Mouse (Mus musculus) limb, embryonic 13.5 days (tissue): ENCODE measurements around the gene Cpz. TPM values are rescaled to one million over a fixed set of nuclear protein-coding genes. Genes with fewer than 3 reads are reported as not detected.
A peak's percentile ranks its signal among the peaks of the same experiment; 100 is the strongest.

Experiments
- ATAC-seq: fragments of 200-750 bp; cut with Nextera tagmentation; 2 replicates; pipeline ENCODE4 v1.8.0; 2017; ENCODE audit warnings: low read depth, moderate number of reproducible peaks, moderate TSS enrichment; ENCODE audit not compliant: low FRiP score
- H3K27ac ChIP-seq: fragments of 300-500 bp; sonication (generic); 2 replicates; pipeline ENCODE4 v1.5.1; 2015; ENCODE audit warnings: inconsistent platforms, mild to moderate bottlenecking, moderate library complexity
- H3K27me3 ChIP-seq: fragments of 300-500 bp; sonication (generic); 2 replicates; pipeline ENCODE4 v1.6.1; 2015; ENCODE audit warnings: mild to moderate bottlenecking, inconsistent platforms
- H3K36me3 ChIP-seq: fragments of 300-500 bp; sonication (generic); 2 replicates; pipeline ENCODE4 v1.6.1; 2015; ENCODE audit warnings: inconsistent platforms, mild to moderate bottlenecking, moderate library complexity
- H3K4me1 ChIP-seq: fragments of 300-500 bp; sonication (generic); 2 replicates; pipeline ENCODE4 v1.6.1; 2015; ENCODE audit warnings: inconsistent platforms
- H3K4me2 ChIP-seq: fragments of 300-500 bp; sonication (generic); replicated peaks from 2 replicates; pipeline ENCODE4 v1.6.1; 2015; ENCODE audit warnings: inconsistent platforms, mild to moderate bottlenecking, moderate library complexity
- H3K4me3 ChIP-seq: fragments of 300-500 bp; sonication (generic); 2 replicates; pipeline ENCODE4 v1.5.1; 2015; ENCODE audit warnings: moderate library complexity, mild to moderate bottlenecking, inconsistent platforms
- H3K9ac ChIP-seq: fragments of 300-500 bp; sonication (generic); 2 replicates; pipeline ENCODE4 v1.6.1; 2015; ENCODE audit warnings: mild to moderate bottlenecking, inconsistent platforms
- H3K9me3 ChIP-seq: fragments of 300-500 bp; sonication (generic); 2 replicates; pipeline ENCODE4 v1.6.1; 2016; ENCODE audit warnings: inconsistent platforms
- WGBS: fragments of 180-500 bp; shearing (Covaris S2); methylation state at CpG from one replicate; pipeline ENCODE4 v1.1.7; 2015; 5-methylcytosine and 5-hydroxymethylcytosine counted together
- polyA plus RNA-seq: library from polyadenylated mRNA; unstranded; fragments of >200 nt; fragmentation: Nextera tagmentation; extraction: Ambion mirVana; gene quantifications from 2 replicates; pipeline ENCODE4 v1.2.1, GENCODE M21; 2015

Cpz gene
- polyA plus RNA-seq, 1 experiment from 2014 or later: 1.6 TPM

DNA sequence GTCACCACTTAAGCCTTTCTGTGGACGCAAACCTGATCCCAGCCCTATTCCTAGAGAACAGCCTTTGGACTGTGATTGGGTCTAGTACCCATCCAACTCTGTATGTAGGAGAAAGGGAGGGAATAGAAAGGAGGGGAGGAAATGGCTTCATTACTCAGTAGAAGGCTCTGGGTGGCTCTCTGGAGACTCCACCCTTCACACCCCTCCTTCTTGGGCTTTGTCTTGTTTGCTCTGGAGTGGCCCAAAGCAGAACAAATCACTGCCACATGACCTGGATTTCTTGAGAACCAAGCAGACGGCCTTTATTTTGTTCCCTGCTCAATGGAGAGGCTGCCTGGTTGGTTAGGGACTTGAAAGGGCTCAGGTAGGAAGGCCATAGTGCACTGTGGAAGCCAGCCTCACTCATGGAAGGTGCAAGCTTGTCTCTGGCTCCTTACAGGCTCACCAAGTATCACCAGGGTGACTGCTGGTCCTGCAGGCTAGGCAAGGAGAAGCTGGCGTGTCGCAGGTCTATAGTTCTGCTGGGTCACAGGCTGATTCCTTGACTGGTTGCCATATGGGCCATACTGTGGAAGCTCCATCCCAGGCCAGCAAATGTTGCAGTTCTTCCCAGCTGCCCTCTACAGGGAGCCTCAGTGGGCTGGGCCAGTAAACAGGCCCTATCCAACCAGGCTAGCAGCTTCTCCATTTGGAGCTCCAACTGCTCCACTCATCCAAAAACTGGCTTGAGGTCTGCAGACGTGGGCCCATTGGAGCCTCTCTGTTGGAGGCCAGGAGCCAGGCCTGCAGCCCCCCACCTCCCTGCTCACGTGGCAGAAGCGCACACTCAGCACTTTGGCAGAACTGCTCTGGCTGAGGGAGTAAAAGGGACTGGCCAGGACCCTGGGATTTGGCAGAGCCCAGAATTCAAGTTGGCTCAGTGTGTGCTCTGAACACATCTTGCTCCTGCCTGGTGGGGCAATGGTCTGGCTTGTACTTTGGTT, 26.6 kb upstream of the Cpz start:
- H3K4me1 ChIP-seq: peaks cover 10% of the 10 kb centered on the region
- no peaks in the 10 kb centered on the region for H3K9me3 ChIP-seq
- H3K27me3 ChIP-seq: no peaks in the 10 kb centered on the region
- WGBS: 34% methylated on average over 7 of the region's 7 CpGs
- H3K27ac ChIP-seq: no peak overlapping the region
- H3K36me3 ChIP-seq: peaks cover 27% of the 10 kb centered on the region
- ATAC-seq: peak; percentile 54; the same call in 1 of the 2 replicates
- no peak overlapping the region for H3K4me2 ChIP-seq
- H3K4me3 ChIP-seq: no peak overlapping the region
- H3K9ac ChIP-seq: no peak overlapping the region

- H3K36me3 ChIP-seq: no peaks in the 10 kb centered on the region
- no peak for ATAC-seq
- no peak overlapping the region for H3K9ac ChIP-seq
- H3K9me3 ChIP-seq: no peaks in the 10 kb centered on the region
- no peaks in the 10 kb centered on the region for H3K27me3 ChIP-seq
- H3K4me3 ChIP-seq: no peak overlapping the region
- no peaks in the 10 kb centered on the region for H3K4me1 ChIP-seq
- H3K4me2 ChIP-seq: no peak overlapping the region
- no peak overlapping the region for H3K27ac ChIP-seq
These were observed 20.6 kb upstream of the Cpz start for GRCm38 (mm10) chr5:35546127-35546526.

DNA sequence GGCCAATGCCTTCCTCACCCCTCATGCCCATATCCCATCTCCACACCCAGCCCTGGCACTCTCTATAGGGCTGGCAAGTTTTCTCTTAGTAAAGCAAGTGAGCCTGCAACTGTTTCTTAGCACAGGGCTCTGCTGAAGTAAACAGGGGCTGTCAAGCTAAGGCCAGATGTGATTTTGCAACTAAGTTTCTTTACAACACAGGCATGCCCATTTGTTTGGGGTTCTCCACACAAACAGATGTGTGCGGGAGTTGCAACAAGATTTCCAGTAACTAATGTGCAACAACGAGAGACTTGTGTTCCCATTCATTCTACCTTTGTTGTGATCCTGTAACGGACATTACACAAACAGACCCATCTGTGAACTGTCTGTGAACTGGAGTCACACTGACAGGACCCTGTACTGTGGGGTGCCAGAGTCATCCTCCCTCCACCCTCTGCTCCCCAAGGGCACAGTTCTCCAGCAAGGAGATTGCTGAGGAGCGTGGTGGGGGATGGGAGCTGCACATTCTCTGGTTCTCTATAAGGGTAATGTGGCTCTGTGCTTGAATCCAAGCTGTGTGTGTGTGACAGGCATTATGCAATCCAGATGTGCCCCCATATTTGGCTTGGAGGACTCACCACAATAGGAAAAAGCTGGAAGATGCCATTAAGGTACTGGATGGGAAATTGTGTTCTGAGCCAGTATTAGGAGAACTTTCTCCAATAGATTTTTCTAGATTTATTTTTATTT, 15.7 kb upstream of the Cpz start:
- H3K9me3 ChIP-seq: no peaks in the 10 kb centered on the region
- no peaks in the 10 kb centered on the region for H3K27me3 ChIP-seq
- H3K27ac ChIP-seq: peak overlapping the region; percentile 44; the same call in 1 of the 2 replicates
- 58% methylated on average over 4 of the region's 4 CpGs for WGBS
- no peak for ATAC-seq
- no peaks in the 10 kb centered on the region for H3K36me3 ChIP-seq
- H3K4me2 ChIP-seq: no peak overlapping the region
- no peak overlapping the region for H3K9ac ChIP-seq
- H3K4me3 ChIP-seq: no peak overlapping the region
- H3K4me1 ChIP-seq: peaks cover 9% of the 10 kb centered on the region; the same call in 1 of the 2 replicates

DNA sequence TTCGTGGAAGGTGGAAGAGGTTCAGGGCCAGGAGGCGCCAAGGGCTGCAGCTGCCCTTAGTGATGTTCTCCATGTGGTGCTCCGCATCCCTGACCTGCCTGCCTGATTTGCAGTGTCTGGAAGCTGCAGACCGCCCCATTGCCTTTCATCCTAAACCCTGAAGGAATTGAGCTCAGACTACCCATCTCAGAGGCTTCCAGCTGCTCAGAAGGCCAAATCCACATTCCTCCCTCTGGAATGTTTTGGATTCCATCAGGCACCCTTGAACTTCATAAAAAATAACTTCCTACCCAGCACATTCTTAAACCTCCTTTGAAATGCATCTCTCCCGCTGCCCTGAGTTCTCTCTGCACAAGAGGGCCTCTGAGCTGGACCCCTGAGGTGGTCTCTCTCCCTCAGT, 15.1 kb upstream of the Cpz start:
- Histone ChIP-seq H3K4me3 (no peak overlapping the region), H3K9me3 (no peaks in the 10 kb centered on the region), H3K36me3 (no peaks in the 10 kb centered on the region), H3K27me3 (no peaks in the 10 kb centered on the region), H3K4me2 (no peak overlapping the region), H3K27ac (peak overlapping the region; percentile 44; the same call in 1 of the 2 replicates), H3K9ac (no peak overlapping the region), H3K4me1 (peaks cover 9% of the 10 kb centered on the region; the same call in 1 of the 2 replicates)
- ATAC-seq: no peak
- WGBS: 34% methylated on average over 5 of the region's 5 CpGs

DNA sequence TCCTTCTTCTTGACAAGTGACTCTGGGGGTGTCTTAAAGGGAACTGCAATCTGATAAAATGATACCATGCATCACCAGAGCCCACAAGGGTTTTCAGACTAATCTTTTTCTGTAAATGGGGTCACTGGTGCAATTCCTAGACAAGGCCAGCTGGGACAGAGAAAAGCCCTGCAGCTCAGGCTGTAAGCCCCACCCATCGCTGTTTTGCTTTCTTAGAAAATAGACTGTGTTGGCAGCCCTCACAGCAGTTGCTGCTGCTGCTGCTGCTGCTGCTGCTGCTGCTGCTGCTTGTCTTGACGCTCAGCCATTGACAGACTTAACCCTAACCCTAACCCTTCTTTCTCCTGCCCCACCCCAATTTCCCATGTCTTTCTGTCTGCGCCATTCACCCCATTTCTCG, 14.1 kb upstream of the Cpz start:
- 64% methylated on average over 4 of the region's 4 CpGs for WGBS
- H3K4me1 ChIP-seq: peaks cover 9% of the 10 kb centered on the region; the same call in 1 of the 2 replicates
- no peak overlapping the region for H3K27ac ChIP-seq

DNA sequence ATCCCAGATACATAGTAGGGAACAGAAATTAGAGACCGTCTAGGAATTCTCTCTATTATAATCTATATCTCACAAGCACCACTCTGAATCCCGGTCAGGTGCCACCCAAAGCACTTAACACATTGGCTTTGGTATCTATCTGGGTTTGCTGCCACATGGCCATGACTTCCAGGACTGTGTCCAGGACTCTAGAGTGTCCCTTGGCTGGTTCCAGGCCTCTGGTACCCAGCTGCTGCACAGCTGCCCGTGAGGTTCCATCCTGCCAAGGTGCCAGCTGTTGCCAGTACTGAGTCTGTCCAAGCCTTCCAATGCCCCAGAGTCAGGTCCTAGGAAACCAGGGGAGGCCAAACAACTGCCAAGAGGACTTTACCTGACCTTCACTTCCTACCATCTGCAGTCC, 12.5 kb upstream of the Cpz start:
- no peaks in the 10 kb centered on the region for H3K27me3 ChIP-seq
- 83% methylated on average over 3 of the region's 3 CpGs for WGBS
- no peak overlapping the region for H3K4me3 ChIP-seq
- H3K9me3 ChIP-seq: no peaks in the 10 kb centered on the region
- peaks cover 9% of the 10 kb centered on the region; the same call in 1 of the 2 replicates for H3K4me1 ChIP-seq
- no peaks in the 10 kb centered on the region for H3K36me3 ChIP-seq
- H3K9ac ChIP-seq: no peak overlapping the region
- H3K27ac ChIP-seq: no peak overlapping the region
- ATAC-seq: no peak
- H3K4me2 ChIP-seq: no peak overlapping the region

More for the DNA sequence above, 14.1 kb upstream of the Cpz start:
- H3K27me3 ChIP-seq: no peaks in the 10 kb centered on the region
- no peaks in the 10 kb centered on the region for H3K9me3 ChIP-seq
- H3K4me3 ChIP-seq: no peak overlapping the region
- H3K9ac ChIP-seq: no peak overlapping the region
- H3K36me3 ChIP-seq: no peaks in the 10 kb centered on the region
- ATAC-seq: no peak
- no peak overlapping the region for H3K4me2 ChIP-seq

GRCm38 (mm10) chr5:35537474-35537873, 12.0 kb upstream of the Cpz start:
- H3K9ac ChIP-seq: no peak overlapping the region
- no peaks in the 10 kb centered on the region for H3K9me3 ChIP-seq
- H3K4me3 ChIP-seq: no peak overlapping the region
- 52% methylated on average over 1 of the region's 1 CpGs for WGBS
- no peak overlapping the region for H3K4me2 ChIP-seq
- no peak overlapping the region for H3K27ac ChIP-seq
- no peaks in the 10 kb centered on the region for H3K27me3 ChIP-seq
- H3K4me1 ChIP-seq: peaks cover 9% of the 10 kb centered on the region; the same call in 1 of the 2 replicates
- H3K36me3 ChIP-seq: no peaks in the 10 kb centered on the region
- no peak for ATAC-seq

DNA sequence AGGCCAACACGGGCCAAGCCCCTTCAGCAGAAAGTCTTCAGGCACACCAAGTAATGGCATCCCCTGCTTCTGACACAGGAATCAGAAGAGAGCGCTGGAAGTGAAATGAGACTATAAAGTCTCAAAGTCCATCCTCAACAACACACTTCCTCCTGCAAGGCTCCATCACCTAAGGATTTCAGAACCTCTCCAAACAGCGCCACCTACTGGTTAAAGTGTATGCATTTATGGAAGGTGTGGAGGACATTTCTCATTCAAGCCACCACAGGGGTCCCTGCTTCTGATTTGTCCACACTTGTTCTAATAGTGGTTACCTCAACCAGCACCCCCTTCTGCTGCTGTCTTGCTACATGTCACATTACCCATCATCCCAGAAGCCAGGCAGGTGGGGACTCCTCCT, 10.8 kb upstream of the Cpz start:
- H3K9ac ChIP-seq: no peak overlapping the region
- WGBS: 71% methylated on average over 3 of the region's 3 CpGs

GRCm38 (mm10) chr5:35531586-35531985, 6.1 kb upstream of the Cpz start:
- WGBS: 15% methylated on average over 10 of the region's 10 CpGs
- Histone ChIP-seq H3K9ac (no peak overlapping the region), H3K27ac (no peak overlapping the region), H3K4me3 (no peak overlapping the region), H3K9me3 (no peaks in the 10 kb centered on the region), H3K4me2 (no peak overlapping the region), H3K27me3 (peaks cover 5% of the 10 kb centered on the region; the same call in 1 of the 2 replicates), H3K4me1 (no peaks in the 10 kb centered on the region), H3K36me3 (no peaks in the 10 kb centered on the region)
- ATAC-seq: no peak

More for the DNA sequence above, 10.8 kb upstream of the Cpz start:
- 0 out of 2 replicates have a peak, but pooled peaks cover 2% of the 10 kb centered on the region for H3K27me3 ChIP-seq
- peaks cover 9% of the 10 kb centered on the region; the same call in 1 of the 2 replicates for H3K4me1 ChIP-seq
- no peak overlapping the region for H3K4me3 ChIP-seq
- H3K9me3 ChIP-seq: no peaks in the 10 kb centered on the region
- ATAC-seq: no peak
- no peak overlapping the region for H3K27ac ChIP-seq
- H3K4me2 ChIP-seq: no peak overlapping the region
- no peaks in the 10 kb centered on the region for H3K36me3 ChIP-seq

GRCm38 (mm10) chr5:35530442-35530841, 4.9 kb upstream of the Cpz start:
- Histone ChIP-seq H3K9ac (no peak overlapping the region), H3K27ac (no peak overlapping the region), H3K36me3 (no peaks in the 10 kb centered on the region), H3K27me3 (peaks cover 14% of the 10 kb centered on the region), H3K9me3 (no peaks in the 10 kb centered on the region), H3K4me1 (peaks cover 9% of the 10 kb centered on the region), H3K4me3 (no peak overlapping the region), H3K4me2 (no peak overlapping the region)
- ATAC-seq: 0 out of 2 replicates have a peak, but pooled peaks have one; percentile 25
- WGBS: 14% methylated on average over 4 of the region's 4 CpGs

GRCm38 (mm10) chr5:35524381-35524780, 1.1 kb downstream of the Cpz start:
- Histone ChIP-seq H3K27me3 (peaks cover 59% of the 10 kb centered on the region), H3K4me1 (peaks cover 22% of the 10 kb centered on the region), H3K9ac (no peak overlapping the region), H3K4me2 (peak overlapping the region; percentile 70; the same call in 1 of the 2 replicates), H3K27ac (no peak overlapping the region), H3K9me3 (no peaks in the 10 kb centered on the region), H3K4me3 (no peak overlapping the region), H3K36me3 (no peaks in the 10 kb centered on the region)
- ATAC-seq: no peak
- WGBS: 73% methylated on average over 2 of the region's 2 CpGs

GRCm38 (mm10) chr5:35523735-35524134, 1.8 kb downstream of the Cpz start:
- peaks cover 59% of the 10 kb centered on the region for H3K27me3 ChIP-seq
- H3K4me2 ChIP-seq: no peak overlapping the region

More at GRCm38 (mm10) chr5:35523735-35524134, 1.8 kb downstream of the Cpz start:
- Histone ChIP-seq H3K27ac (no peak overlapping the region), H3K36me3 (no peaks in the 10 kb centered on the region), H3K4me1 (peaks cover 22% of the 10 kb centered on the region), H3K4me3 (no peak overlapping the region), H3K9ac (no peak overlapping the region), H3K9me3 (no peaks in the 10 kb centered on the region)
- no peak for ATAC-seq
- WGBS: 2% methylated on average over 5 of the region's 5 CpGs
